Mouse (Mus musculus) lung, embryonic 14.5 days (tissue): ENCODE data around the gene Car7. TPM values are rescaled to one million over a fixed set of nuclear protein-coding genes. Genes with fewer than 3 reads are reported as not detected.
"Not testable (repeated sequence)": the region's sequence is repeated elsewhere in the genome, so short reads cannot be mapped to it uniquely, and the experiment has no call there.

Source experiments
- ATAC-seq: fragments of 200-750 bp; cut with Nextera tagmentation; 2 replicates; pipeline ENCODE4 v1.8.0; 2017; ENCODE audit warnings: mild to moderate bottlenecking, moderate TSS enrichment, moderate library complexity; ENCODE audit not compliant: insufficient read depth
- DNase-seq: peaks from one replicate; pipeline ENCODE4 v3.0.0-alpha.2; 2015
- H3K27ac ChIP-seq: fragments of 300-500 bp; sonication (generic); 2 replicates; pipeline ENCODE4 v1.5.1; 2014; ENCODE audit warnings: low read depth, mild to moderate bottlenecking, moderate library complexity
- H3K27me3 ChIP-seq: fragments of 300-500 bp; sonication (generic); 2 replicates; pipeline ENCODE4 v1.6.1; 2014; ENCODE audit warnings: low read length, control low read depth; ENCODE audit not compliant: insufficient read depth
- H3K36me3 ChIP-seq: fragments of 300-500 bp; sonication (generic); 2 replicates; pipeline ENCODE4 v1.6.1; 2014; ENCODE audit warnings: control low read depth; ENCODE audit not compliant: insufficient read depth
- H3K4me1 ChIP-seq: fragments of 300-500 bp; sonication (generic); 2 replicates; pipeline ENCODE4 v1.6.1; 2014; ENCODE audit warnings: antibody characterized with exemption, control low read depth; ENCODE audit not compliant: insufficient read depth
- H3K4me2 ChIP-seq: fragments of 300-500 bp; sonication (generic); 2 replicates; pipeline ENCODE4 v1.6.1; 2014; ENCODE audit warnings: mild to moderate bottlenecking
- H3K4me3 ChIP-seq: fragments of 300-500 bp; sonication (generic); 2 replicates; pipeline ENCODE4 v1.5.1; 2014; ENCODE audit warnings: low read depth, low read length
- H3K9ac ChIP-seq: fragments of 300-500 bp; sonication (generic); 2 replicates; pipeline ENCODE4 v1.6.1; 2014
- H3K9me3 ChIP-seq: fragments of 300-500 bp; sonication (generic); 2 replicates; pipeline ENCODE4 v1.6.1; 2016; ENCODE audit warnings: low read depth, low read length, control low read depth
- CTCF ChIP-seq: IDR thresholded peaks from 2 replicates; pipeline ENCODE4 v1.5.1; 2016; ENCODE audit warnings: antibody characterized with exemption, low read depth
- WGBS: fragments of 180-500 bp; shearing (Covaris S2); extraction: QIAGEN DNeasy Blood & Tissue Kit; methylation state at CpG from one replicate; pipeline ENCODE4 v1.1.7; 2014; 5-methylcytosine and 5-hydroxymethylcytosine counted together
- polyA plus RNA-seq: library from polyadenylated mRNA; unstranded; fragments of >200 nt; fragmentation: Nextera tagmentation; extraction: Ambion mirVana; gene quantifications from 2 replicates; pipeline ENCODE4 v1.2.1, GENCODE M21; 2014

The Car7 gene
- polyA plus RNA-seq, 1 experiment from 2014 or later: 0.32 TPM

DNA sequence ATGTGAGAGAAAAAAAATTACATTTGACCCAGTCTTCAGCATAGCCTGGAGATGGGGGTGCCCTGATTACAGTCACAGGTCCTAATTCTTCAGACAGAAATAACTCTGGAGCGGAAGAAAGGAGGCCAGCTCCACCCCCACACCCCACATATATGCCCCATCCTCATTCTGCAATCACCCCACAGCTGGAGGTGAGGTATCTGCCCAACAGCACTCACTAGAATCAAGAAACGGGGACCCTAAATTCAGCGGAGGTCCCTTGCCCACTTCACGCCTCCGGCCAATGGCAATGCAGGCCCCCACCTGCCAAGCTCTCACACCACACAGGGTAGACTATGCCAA is 30.9 kb downstream of the Car7 start:
- TF ChIP-seq CTCF: no peak
- peak; percentile 34; the same call in 1 of the 2 replicates for ATAC-seq
- no peak overlapping the region for H3K4me3 ChIP-seq
- H3K9me3 ChIP-seq: no peaks in the 10 kb centered on the region
- WGBS: 93% methylated on average over 5 of the region's 5 CpGs
- no peak overlapping the region for H3K27ac ChIP-seq
- no peaks in the 10 kb centered on the region for H3K4me1 ChIP-seq
- no peaks in the 10 kb centered on the region for H3K27me3 ChIP-seq
- no peak overlapping the region for H3K4me2 ChIP-seq
- no peak overlapping the region for H3K9ac ChIP-seq
- no peak for DNase-seq
- no peaks in the 10 kb centered on the region for H3K36me3 ChIP-seq

GRCm38 (mm10) chr8:104569559-104569958 is 35.1 kb downstream of the Car7 start:
- DNase-seq (peak; percentile 60), ATAC-seq (no peak)
- H3K27me3 ChIP-seq: no peaks in the 10 kb centered on the region
- H3K4me2 ChIP-seq: no peak overlapping the region
- 24% methylated on average over 1 of the region's 1 CpGs for WGBS
- H3K9ac ChIP-seq: no peak overlapping the region
- TF ChIP-seq CTCF: peak; percentile 57
- H3K4me1 ChIP-seq: no peaks in the 10 kb centered on the region
- H3K27ac ChIP-seq: no peak overlapping the region
- H3K9me3 ChIP-seq: no peaks in the 10 kb centered on the region
- H3K4me3 ChIP-seq: no peak overlapping the region
- H3K36me3 ChIP-seq: no peaks in the 10 kb centered on the region

DNA sequence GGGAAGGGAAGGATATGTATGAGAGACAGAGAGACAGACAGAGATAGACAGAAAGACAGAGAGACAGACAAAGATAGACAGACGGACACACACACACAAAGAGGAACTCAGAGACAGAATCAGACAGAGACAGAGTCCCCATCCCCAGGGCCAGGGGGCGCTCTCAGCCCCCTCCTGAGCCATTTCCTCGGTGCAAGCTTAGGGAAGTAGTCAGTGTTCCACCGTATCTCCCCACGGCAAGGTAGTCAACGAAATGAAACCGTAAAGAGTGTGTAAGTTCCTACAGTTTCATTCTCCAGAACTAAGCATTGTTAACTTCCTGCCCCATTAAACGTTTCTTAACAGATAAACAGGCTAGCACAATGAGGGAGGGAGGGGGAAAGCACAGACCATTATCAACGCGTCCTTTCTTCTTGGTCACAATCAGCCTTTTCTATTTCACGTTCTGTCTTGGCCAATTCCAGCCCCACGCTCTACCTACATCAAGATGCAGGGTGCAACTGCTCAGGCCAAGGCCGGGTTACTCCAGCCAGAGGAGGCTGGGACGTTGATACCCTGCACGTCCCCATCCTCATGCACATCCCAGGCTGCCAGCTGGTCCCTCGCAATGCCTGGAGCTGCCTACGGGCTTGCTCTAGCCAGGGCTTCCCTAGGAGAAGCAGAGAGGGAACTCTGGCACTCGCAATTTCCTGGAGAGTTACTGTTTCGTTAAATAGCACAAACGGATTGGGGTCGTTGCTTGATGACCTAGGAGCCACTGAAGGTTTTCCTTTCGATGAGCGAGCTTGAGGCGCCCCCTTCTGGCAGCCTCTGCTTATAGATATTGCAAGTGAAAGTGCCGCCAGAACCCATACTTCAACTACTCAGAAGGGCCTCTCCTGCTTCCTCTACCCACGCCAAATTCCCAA is 36.2 kb downstream of the Car7 start:
- DNase-seq (peak; percentile 93), ATAC-seq (peak; percentile 79)
- H3K27ac ChIP-seq: no peak overlapping the region
- H3K9me3 ChIP-seq: no peaks in the 10 kb centered on the region
- peak overlapping the region; percentile 35; the same call in 1 of the 2 replicates for H3K9ac ChIP-seq
- TF ChIP-seq CTCF: peak; percentile 76
- H3K4me3 ChIP-seq: peak overlapping the region; percentile 35
- H3K36me3 ChIP-seq: no peaks in the 10 kb centered on the region
- 7% methylated on average over 26 of the region's 26 CpGs for WGBS
- no peaks in the 10 kb centered on the region for H3K27me3 ChIP-seq
- H3K4me2 ChIP-seq: peak overlapping the region; percentile 71
- H3K4me1 ChIP-seq: no peaks in the 10 kb centered on the region

DNA sequence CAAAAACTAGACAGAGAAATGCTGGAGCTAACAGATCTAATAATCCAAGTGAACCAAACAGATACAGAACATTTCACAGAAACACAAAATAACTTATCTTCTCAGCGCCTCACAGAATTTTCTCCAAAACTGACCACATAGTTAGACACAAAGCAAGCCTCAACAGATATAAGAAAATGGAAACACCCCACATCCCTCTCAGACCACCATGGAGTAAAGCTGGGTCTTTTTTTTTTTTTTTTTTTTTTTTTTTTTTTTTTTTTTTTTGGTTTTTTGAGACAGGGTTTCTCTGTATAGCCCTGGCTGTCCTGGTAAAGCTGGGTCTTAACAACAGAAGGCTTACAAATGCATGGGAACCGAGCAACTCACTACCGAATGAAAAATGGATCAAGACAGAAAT is 42.3 kb downstream of the Car7 start:
- no peaks in the 10 kb centered on the region for H3K36me3 ChIP-seq
- no peak for TF ChIP-seq CTCF
- no peaks in the 10 kb centered on the region for H3K4me1 ChIP-seq
- no peak overlapping the region for H3K27ac ChIP-seq
- 92% methylated on average over 3 of the region's 3 CpGs for WGBS
- no peak overlapping the region for H3K9ac ChIP-seq
- no peak overlapping the region for H3K4me3 ChIP-seq
- no peak for DNase-seq
- no peak overlapping the region for H3K4me2 ChIP-seq
- no peak for ATAC-seq
- no peaks in the 10 kb centered on the region for H3K9me3 ChIP-seq
- no peaks in the 10 kb centered on the region for H3K27me3 ChIP-seq

DNA sequence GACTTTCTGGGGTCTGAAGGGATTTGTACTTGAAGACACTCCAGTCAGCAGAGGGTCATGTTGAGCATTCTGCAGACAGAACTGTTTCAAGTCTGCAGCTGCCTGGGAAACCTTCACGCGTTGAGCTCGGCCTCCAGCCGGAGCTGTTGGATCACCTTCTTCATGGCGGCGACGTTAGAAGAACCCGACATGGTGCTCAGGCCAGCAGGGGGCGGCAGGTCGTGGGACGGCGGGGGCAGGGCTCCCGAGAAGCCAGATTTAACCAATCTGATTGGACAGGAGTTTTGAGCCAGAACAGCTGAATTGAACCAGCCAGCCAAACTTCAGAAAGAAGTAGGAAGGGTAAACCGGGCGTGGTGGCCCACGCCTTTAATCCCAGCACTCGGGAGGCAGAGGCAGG is 43.1 kb downstream of the Car7 start:
- H3K9me3 ChIP-seq, H3K4me3 ChIP-seq, H3K27ac ChIP-seq, H3K4me1 ChIP-seq, H3K4me2 ChIP-seq, H3K27me3 ChIP-seq, H3K9ac ChIP-seq, DNase-seq, H3K36me3 ChIP-seq, ATAC-seq: not testable (repeated sequence)
- 73% methylated on average over 17 of the region's 17 CpGs for WGBS

- DNase-seq (no peak), ATAC-seq (no peak)
- H3K9me3 ChIP-seq: no peaks in the 10 kb centered on the region
- no peaks in the 10 kb centered on the region for H3K27me3 ChIP-seq
- H3K36me3 ChIP-seq: no peaks in the 10 kb centered on the region
- H3K4me3 ChIP-seq: no peak overlapping the region
- H3K27ac ChIP-seq: no peak overlapping the region
- no peak for TF ChIP-seq CTCF
- H3K4me2 ChIP-seq: no peak overlapping the region
- no peaks in the 10 kb centered on the region for H3K4me1 ChIP-seq
- WGBS: 46% methylated on average over 1 of the region's 1 CpGs
- H3K9ac ChIP-seq: no peak overlapping the region
Measured at GRCm38 (mm10) chr8:104584522-104584921, 50.0 kb downstream of the Car7 start.

DNA sequence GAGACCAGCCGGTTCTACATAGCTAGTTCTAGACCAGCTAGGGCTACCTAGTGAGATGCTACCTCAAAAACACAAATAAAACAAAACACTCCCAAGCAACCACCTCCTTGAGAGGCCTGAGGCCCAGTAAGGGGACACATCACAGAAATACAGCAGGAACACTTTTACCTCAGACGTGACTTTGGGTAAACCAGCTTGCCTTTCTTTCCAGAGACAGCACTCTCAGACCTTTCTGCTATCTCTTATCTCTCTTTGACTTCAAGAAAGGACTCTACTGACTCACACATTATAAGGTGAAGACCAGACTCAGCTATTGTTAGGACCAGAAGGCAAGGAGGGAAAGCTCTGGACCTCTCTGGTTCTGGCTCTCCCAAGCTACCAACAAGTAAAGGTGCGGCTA is 55.8 kb downstream of the Car7 start:
- DNase-seq: no peak
- Histone ChIP-seq H3K4me3 (no peak overlapping the region), H3K9ac (no peak overlapping the region), H3K9me3 (no peaks in the 10 kb centered on the region), H3K27me3 (no peaks in the 10 kb centered on the region), H3K4me1 (no peaks in the 10 kb centered on the region), H3K27ac (no peak overlapping the region), H3K4me2 (no peak overlapping the region), H3K36me3 (peaks cover 18% of the 10 kb centered on the region)
- 93% methylated on average over 3 of the region's 3 CpGs for WGBS
- no peak for ATAC-seq
- TF ChIP-seq CTCF: no peak
